Mouse (Mus musculus) CD8-positive naive resting alpha-beta T cell, adult 2 months (primary cell): Measurements from ENCODE around the gene Cplx3.

Source experiments
- DNase-seq, 2 experiments: peaks; one replicate each; pipeline ENCODE4 v3.0.0; 2022; ENCODE audit warnings: low read depth in 2 of 2, low spot score in 2 of 2

Gene Cplx3

GRCm38 (mm10) chr9:57560861-57561710 lies 45.0 kb downstream of the Cplx3 start, which contains the start of gene Scamp2:
Scamp2 (plus strand) TSS chr9:57560943.
- DNase-seq = peak; percentile 76 to 88

GRCm38 (mm10) chr9:57560263-57560662 lies 45.8 kb downstream of the Cplx3 start:
- DNase-seq = no peak

GRCm38 (mm10) chr9:57559568-57559967 lies 46.5 kb downstream of the Cplx3 start:
- no peak for DNase-seq

GRCm38 (mm10) chr9:57558625-57559024 lies 47.5 kb downstream of the Cplx3 start:
- DNase-seq = no peak

- DNase-seq = no peak
Measured at GRCm38 (mm10) chr9:57557215-57557614, 48.9 kb downstream of the Cplx3 start.

GRCm38 (mm10) chr9:57554753-57555152 lies 51.3 kb downstream of the Cplx3 start:
- DNase-seq = no peak

- DNase-seq = no peak
Measured at GRCm38 (mm10) chr9:57553119-57553518, 53.0 kb downstream of the Cplx3 start.

GRCm38 (mm10) chr9:57552139-57552887 lies 53.8 kb downstream of the Cplx3 start, which contains the start of gene Mpi:
Mpi (minus strand) TSS chr9:57552763.
- DNase-seq = no peak

GRCm38 (mm10) chr9:57550126-57550862 lies 55.8 kb downstream of the Cplx3 start:
- DNase-seq = no peak
